In the genomic region with DNA sequence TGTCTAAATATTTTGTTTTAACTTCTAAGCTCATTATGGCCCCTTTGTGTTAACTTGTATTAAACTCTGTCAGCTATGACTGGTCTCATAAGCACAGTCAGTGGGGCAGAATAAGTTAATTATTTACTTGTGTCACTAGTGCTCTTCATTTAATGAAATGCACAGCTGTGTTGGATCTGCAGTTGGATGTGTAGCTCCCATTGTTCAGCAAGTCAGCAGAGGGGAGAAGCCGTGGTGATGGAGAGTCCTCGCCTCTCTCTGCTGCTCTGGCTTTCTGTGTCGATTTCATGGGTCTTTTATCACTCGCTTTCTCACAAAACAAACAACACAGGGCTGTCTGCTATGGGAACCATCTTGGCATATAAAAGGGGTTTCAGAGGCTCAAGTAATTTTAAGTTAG, we compare ENCODE assay signal across 11 mouse cellular contexts. TPM values are rescaled to one million over a fixed set of nuclear protein-coding genes. Genes with fewer than 3 reads are reported as not detected.
DNase-seq lines count a peak whose midpoint lies in the region; ATAC-seq and TF ChIP-seq lines count a peak whose summit lies in the region.
"Had no signal": no experiment of that assay in that cellular context is flagged by ENCODE, and none has a peak within 500 bp of the region (broad histone marks: within the 10 kb centered on the region; RNA-seq: fewer than 3 reads in every experiment).

No protein-coding gene starts in this region.

- no peak for TF ChIP-seq POLR2A in kidney, adult 2 months (IDR thresholded peaks at IDR 0.05; ENCODE audit: low read depth, low read length)

- no peak overlapping the region for H3K4me2 ChIP-seq in forebrain, embryonic 14.5 days (ENCODE audit: low read length)
- no peak overlapping the region for H3K4me2 ChIP-seq in kidney, postnatal 0 days (ENCODE audit: low read length)
- 0 out of 2 replicates have a peak overlapping the region, but pooled peaks have one; percentile 0 for H3K4me2 ChIP-seq in neural tube, embryonic 14.5 days (ENCODE audit: low read depth, low read length)
- H3K4me2 ChIP-seq: embryonic facial prominence, embryonic 13.5 days had no signal

- H3K27ac ChIP-seq in kidney, adult 2 months (ENCODE audit: insufficient read depth, low read depth, low read length), result no peak overlapping the region
- peak overlapping the region; percentile 24; the same call in 1 of the 2 replicates for H3K27ac ChIP-seq in forebrain, embryonic 14.5 days (ENCODE audit: low read depth, low read length)
- no peak overlapping the region for H3K27ac ChIP-seq in kidney, postnatal 0 days
- no peak overlapping the region for H3K27ac ChIP-seq in neural tube, embryonic 14.5 days (ENCODE audit: low read depth, low read length)
- H3K27ac ChIP-seq: embryonic facial prominence, embryonic 13.5 days had no signal

- ATAC-seq in forebrain, embryonic 14.5 days, result peak; percentile 79
- ATAC-seq in kidney, postnatal 0 days (replicated peaks; ENCODE audit: low FRiP score, low read depth), result peak; percentile 63
- ATAC-seq in neural tube, embryonic 14.5 days (ENCODE audit: low read depth), result peak; percentile 58; the same call in 1 of the 2 replicates
- ATAC-seq: lung, postnatal 0 days had no signal

- TF ChIP-seq CTCF in kidney, adult 2 months (conservative IDR thresholded peaks at IDR 0.05; ENCODE audit: insufficient read depth, insufficient read length, low read depth, low read length), result no peak
- no peak for TF ChIP-seq CTCF in kidney, postnatal 0 days (IDR thresholded peaks at IDR 0.05; ENCODE audit: low read depth)

- H3K4me3 ChIP-seq in kidney, adult 2 months (ENCODE audit: insufficient read depth, low read depth, low read length), result no peak overlapping the region
- no peak overlapping the region for H3K4me3 ChIP-seq in forebrain, embryonic 14.5 days (ENCODE audit: low read depth, low read length)
- no peak overlapping the region for H3K4me3 ChIP-seq in kidney, postnatal 0 days (replicated peaks; ENCODE audit: low read depth, low read length)
- no peak overlapping the region for H3K4me3 ChIP-seq in neural tube, embryonic 14.5 days (ENCODE audit: low read depth, low read length)
- H3K4me3 ChIP-seq: embryonic facial prominence, embryonic 13.5 days had no signal

- DNase-seq in kidney, adult 2 months, result peak; percentile 34
- no peak for DNase-seq in kidney, adult 18-20 months
- peak; percentile 76 for DNase-seq in forebrain, embryonic 14.5 days (ENCODE audit: low spot score)
- peak; percentile 64 for DNase-seq in kidney, postnatal 0 days (ENCODE audit: low spot score)
- DNase-seq in cerebellum, postnatal 10 days, result no peak
- no peak for DNase-seq in left cerebral cortex, adult 9 months (ENCODE audit: low spot score in 2 of 2)
- DNase-seq in right cerebral cortex, postnatal 4 days, result no peak
- DNase-seq: gastrocnemius, postnatal 10 days had no signal

- H3K27me3 ChIP-seq in kidney, adult 2 months (replicated peaks; ENCODE audit: control insufficient read depth, insufficient read depth, low read length), result no peaks in the 10 kb centered on the region
- H3K27me3 ChIP-seq in forebrain, embryonic 14.5 days (replicated peaks; ENCODE audit: control insufficient read depth, insufficient read depth, low read length), result no peaks in the 10 kb centered on the region
- H3K27me3 ChIP-seq in kidney, postnatal 0 days (ENCODE audit: insufficient read depth, low read length), result no peaks in the 10 kb centered on the region
- no peaks in the 10 kb centered on the region for H3K27me3 ChIP-seq in neural tube, embryonic 14.5 days (ENCODE audit: control insufficient read depth, insufficient read depth, low read length)

- WGBS in kidney, adult 2 months, result 49% methylated on average over 4 of the region's 4 CpGs
- 11% methylated on average over 4 of the region's 4 CpGs for WGBS in forebrain, embryonic 14.5 days
- WGBS in kidney, postnatal 0 days, result 37% methylated on average over 4 of the region's 4 CpGs
- WGBS in neural tube, embryonic 14.5 days, result 7% methylated on average over 4 of the region's 4 CpGs

- H3K4me1 ChIP-seq in kidney, adult 2 months (ENCODE audit: control insufficient read depth, insufficient read depth, low read length), result no peaks in the 10 kb centered on the region
- peaks cover 18% of the 10 kb centered on the region for H3K4me1 ChIP-seq in forebrain, embryonic 14.5 days (ENCODE audit: control insufficient read depth, insufficient read depth, low read length)
- peaks cover 15% of the 10 kb centered on the region for H3K4me1 ChIP-seq in kidney, postnatal 0 days (replicated peaks; ENCODE audit: insufficient read depth, low read length)
- H3K4me1 ChIP-seq in neural tube, embryonic 14.5 days (ENCODE audit: control insufficient read depth, insufficient read depth, low read length), result peaks cover 35% of the 10 kb centered on the region; the same call in 1 of the 2 replicates

- H3K36me3 ChIP-seq in kidney, adult 2 months (ENCODE audit: control insufficient read depth, insufficient read depth, low read length), result no peaks in the 10 kb centered on the region
- H3K36me3 ChIP-seq in forebrain, embryonic 14.5 days (ENCODE audit: control insufficient read depth, insufficient read depth, low read length), result peaks cover 19% of the 10 kb centered on the region; the same call in 1 of the 2 replicates
- 0 out of 2 replicates have a peak, but pooled peaks cover 10% of the 10 kb centered on the region for H3K36me3 ChIP-seq in kidney, postnatal 0 days (ENCODE audit: insufficient read depth, low read length)
- no peaks in the 10 kb centered on the region for H3K36me3 ChIP-seq in neural tube, embryonic 14.5 days (ENCODE audit: control insufficient read depth, insufficient read depth, low read length)

- no peak overlapping the region for H3K9ac ChIP-seq in forebrain, embryonic 14.5 days (ENCODE audit: low read length)
- no peak overlapping the region for H3K9ac ChIP-seq in kidney, postnatal 0 days (ENCODE audit: low read depth, low read length)
- H3K9ac ChIP-seq in neural tube, embryonic 14.5 days (replicated peaks; ENCODE audit: low read depth, low read length), result no peak overlapping the region
- H3K9ac ChIP-seq: embryonic facial prominence, embryonic 13.5 days had no signal

- H3K9me3 ChIP-seq in forebrain, embryonic 14.5 days (replicated peaks; ENCODE audit: control insufficient read depth, low read length), result no peaks in the 10 kb centered on the region
- no peaks in the 10 kb centered on the region for H3K9me3 ChIP-seq in kidney, postnatal 0 days (replicated peaks; ENCODE audit: low read length)
- H3K9me3 ChIP-seq in neural tube, embryonic 14.5 days (ENCODE audit: control insufficient read depth, low read length), result no peaks in the 10 kb centered on the region
- H3K9me3 ChIP-seq: embryonic facial prominence, embryonic 13.5 days had no signal

RNA-seq across cellular contexts. Expression of a gene that starts 45.0 kb away (rescaled TPM):
- 0.23 and 0.41 TPM in 2 replicates for polyA plus RNA-seq in kidney, adult 2 months (2012; rRNA removed)
- 8.1 and 9.5 TPM in 2 replicates for polyA plus RNA-seq in forebrain, embryonic 14.5 days (2014; fragmentation: Nextera tagmentation; extraction: Ambion mirVana)
- polyA plus RNA-seq in kidney, postnatal 0 days (2015; fragmentation: Nextera tagmentation; extraction: Ambion mirVana), result 0.05 and 0.18 TPM in 2 replicates
- polyA plus RNA-seq in neural tube, embryonic 14.5 days (2014; fragmentation: Nextera tagmentation; extraction: Ambion mirVana), result 23.2 and 24.5 TPM in 2 replicates
- polyA plus RNA-seq: lung, postnatal 0 days had no signal

Comparison
In these comparisons a context has a peak if more than half of its experiments do, and no peak if none do; other contexts are left out.
1. DNase-seq: peak in kidney, adult 2 months (single experiment), forebrain, embryonic 14.5 days (single experiment) and kidney, postnatal 0 days (single experiment); none in kidney, adult 18-20 months (single experiment), cerebellum, postnatal 10 days (0 of 2), left cerebral cortex, adult 9 months (0 of 2) and right cerebral cortex, postnatal 4 days (single experiment).
2. Peak in every context shown above with its lines, with median percentiles within 50 percentile points of each other: ATAC-seq.